Mouse (Mus musculus) stomach, embryonic 14.5 days (tissue): Measurements from ENCODE around the gene Pfkfb4. TPM values are rescaled to one million over a fixed set of nuclear protein-coding genes. Genes with fewer than 3 reads are reported as not detected.

Experiments
- ATAC-seq: fragments of 200-750 bp; cut with Nextera tagmentation; 2 replicates; pipeline ENCODE4 v1.8.0; 2017; ENCODE audit warnings: low read depth, moderate TSS enrichment; ENCODE audit not compliant: insufficient number of reproducible peaks, insufficient read depth, low FRiP score
- H3K27ac ChIP-seq: fragments of 300-500 bp; sonication (generic); 2 replicates; pipeline ENCODE4 v1.5.1; 2014; ENCODE audit warnings: mild to moderate bottlenecking, low read length, moderate library complexity, mixed read lengths
- H3K27me3 ChIP-seq: fragments of 300-500 bp; sonication (generic); 2 replicates; pipeline ENCODE4 v1.6.1; 2014; ENCODE audit warnings: low read length, control low read depth, mixed read lengths; ENCODE audit not compliant: control insufficient read depth, insufficient read depth
- H3K36me3 ChIP-seq: fragments of 300-500 bp; sonication (generic); 2 replicates; pipeline ENCODE4 v1.6.1; 2014; ENCODE audit warnings: mild to moderate bottlenecking, control low read depth, low read length, moderate library complexity, mixed read lengths; ENCODE audit not compliant: control insufficient read depth, insufficient read depth
- H3K4me1 ChIP-seq: fragments of 300-500 bp; sonication (generic); 2 replicates; pipeline ENCODE4 v1.6.1; 2014; ENCODE audit warnings: low read length, control low read depth, mixed read lengths; ENCODE audit not compliant: control insufficient read depth, insufficient read depth
- H3K4me2 ChIP-seq: fragments of 300-500 bp; sonication (generic); replicated peaks from 2 replicates; pipeline ENCODE4 v1.6.1; 2014; ENCODE audit warnings: low read depth, low read length, control low read depth
- H3K4me3 ChIP-seq: fragments of 300-500 bp; sonication (generic); 2 replicates; pipeline ENCODE4 v1.5.1; 2014; ENCODE audit warnings: low read depth, low read length, control low read depth
- H3K9ac ChIP-seq: fragments of 300-500 bp; sonication (generic); replicated peaks from 2 replicates; pipeline ENCODE4 v1.6.1; 2014; ENCODE audit warnings: low read depth, mild to moderate bottlenecking, control low read depth, low read length, moderate library complexity, mixed read lengths
- H3K9me3 ChIP-seq: fragments of 300-500 bp; sonication (generic); 2 replicates; pipeline ENCODE4 v1.6.1; 2016; ENCODE audit warnings: low read depth, low read length, control low read depth; ENCODE audit not compliant: control insufficient read depth
- WGBS: fragments of 180-500 bp; shearing (Covaris S2); extraction: QIAGEN DNeasy Blood & Tissue Kit; methylation state at CpG from one replicate; pipeline ENCODE4 v1.1.7; 2014; 5-methylcytosine and 5-hydroxymethylcytosine counted together
- polyA plus RNA-seq: library from polyadenylated mRNA; unstranded; fragments of >200 nt; fragmentation: Nextera tagmentation; extraction: Ambion mirVana; gene quantifications from 2 replicates; pipeline ENCODE4 v1.2.1, GENCODE M21; 2014

The Pfkfb4 gene
- polyA plus RNA-seq, 1 experiment from 2014 or later = 8.5 TPM

DNA sequence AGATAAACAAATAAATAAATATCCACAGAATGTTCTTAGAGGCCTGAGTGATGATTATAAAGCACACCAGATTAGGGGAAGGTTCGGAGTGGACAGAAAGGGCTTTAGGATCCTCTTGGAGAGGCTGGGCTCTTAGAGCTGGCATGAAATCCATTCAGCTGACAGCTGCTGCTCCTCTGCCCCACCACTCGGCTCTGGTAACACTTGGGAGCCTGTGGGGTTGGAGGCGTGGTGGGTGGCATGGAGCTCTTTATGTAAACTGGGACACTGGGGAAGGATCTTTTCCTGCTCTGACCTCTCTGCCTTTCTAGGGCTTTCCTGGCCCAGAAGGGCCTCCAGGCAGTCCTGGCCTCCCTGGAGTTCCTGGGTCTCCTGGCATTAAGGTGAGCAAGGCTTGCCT is 28.0 kb upstream of the Pfkfb4 start:
- H3K4me3 ChIP-seq = no peak overlapping the region
- no peaks in the 10 kb centered on the region for H3K4me1 ChIP-seq
- no peaks in the 10 kb centered on the region for H3K9me3 ChIP-seq
- H3K4me2 ChIP-seq = no peak overlapping the region
- 76% methylated on average over 3 of the region's 3 CpGs for WGBS
- no peak overlapping the region for H3K27ac ChIP-seq
- no peaks in the 10 kb centered on the region for H3K27me3 ChIP-seq
- H3K9ac ChIP-seq = no peak overlapping the region
- no peaks in the 10 kb centered on the region for H3K36me3 ChIP-seq
- ATAC-seq = no peak

DNA sequence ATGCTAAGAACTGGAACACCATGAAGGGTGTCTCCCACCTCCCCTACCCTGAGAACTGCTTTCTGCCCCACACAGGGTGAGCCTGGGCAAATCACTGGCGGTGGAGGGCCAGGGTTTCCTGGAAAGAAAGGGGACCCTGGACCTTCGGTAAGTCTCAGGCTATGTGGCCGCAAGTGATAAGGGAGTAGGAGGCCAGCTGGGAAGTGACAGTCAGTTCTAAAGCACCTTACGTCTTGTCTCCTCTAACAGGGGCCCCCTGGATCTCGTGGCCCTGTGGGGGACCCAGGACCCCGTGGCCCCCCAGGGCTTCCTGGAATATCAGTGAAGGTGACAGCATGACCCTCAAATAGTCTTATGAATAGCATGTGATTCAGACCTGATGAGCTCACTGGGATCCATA is 27.2 kb upstream of the Pfkfb4 start:
- no peak overlapping the region for H3K4me3 ChIP-seq
- H3K27ac ChIP-seq = no peak overlapping the region
- no peaks in the 10 kb centered on the region for H3K36me3 ChIP-seq
- no peak overlapping the region for H3K4me2 ChIP-seq
- no peak for ATAC-seq
- no peaks in the 10 kb centered on the region for H3K27me3 ChIP-seq
- H3K4me1 ChIP-seq = no peaks in the 10 kb centered on the region
- WGBS = 82% methylated on average over 6 of the region's 6 CpGs
- no peak overlapping the region for H3K9ac ChIP-seq
- H3K9me3 ChIP-seq = no peaks in the 10 kb centered on the region

DNA sequence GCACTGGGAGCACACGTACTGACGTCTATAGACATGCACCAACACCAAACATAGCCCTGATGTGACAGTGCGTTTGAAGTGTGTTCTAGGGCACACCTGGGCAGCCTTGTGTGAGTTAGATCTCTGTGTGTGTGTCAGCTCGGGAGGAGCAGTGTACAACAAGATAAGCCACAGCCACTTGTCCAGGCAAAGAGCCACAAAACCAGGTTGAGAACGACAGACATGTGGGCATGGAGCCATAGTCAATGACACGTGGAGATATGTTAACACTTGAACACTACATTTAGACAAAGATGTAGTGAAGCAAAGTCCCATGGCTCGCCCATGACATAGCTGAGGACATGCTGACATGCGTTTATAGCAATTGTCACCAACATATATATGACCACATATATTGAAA is 21.0 kb upstream of the Pfkfb4 start:
- no peak overlapping the region for H3K9ac ChIP-seq
- H3K4me1 ChIP-seq = no peaks in the 10 kb centered on the region
- no peak overlapping the region for H3K27ac ChIP-seq
- H3K27me3 ChIP-seq = no peaks in the 10 kb centered on the region
- H3K4me2 ChIP-seq = no peak overlapping the region
- no peaks in the 10 kb centered on the region for H3K9me3 ChIP-seq
- WGBS = 86% methylated on average over 8 of the region's 8 CpGs
- H3K4me3 ChIP-seq = no peak overlapping the region
- H3K36me3 ChIP-seq = no peaks in the 10 kb centered on the region
- ATAC-seq = no peak

DNA sequence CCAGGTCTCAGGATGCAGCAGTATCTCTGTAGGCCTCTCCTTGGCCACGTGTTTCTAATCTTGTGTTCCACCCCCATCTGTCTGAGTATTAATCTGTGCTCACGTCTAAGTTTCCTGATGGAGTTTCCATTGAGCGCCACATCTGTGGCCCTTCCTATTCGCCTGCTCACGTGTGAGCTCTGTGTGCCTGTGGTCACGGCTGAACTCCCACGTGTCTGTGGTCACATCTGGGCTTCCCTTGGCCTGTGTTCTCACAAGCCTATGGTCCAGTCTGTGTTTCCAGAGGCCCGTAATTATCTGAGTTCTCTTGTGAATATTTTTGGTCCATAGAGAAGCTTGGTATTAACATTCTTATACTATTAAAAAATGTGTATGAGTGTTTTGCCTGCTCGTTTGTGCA is 15.1 kb upstream of the Pfkfb4 start:
- no peaks in the 10 kb centered on the region for H3K36me3 ChIP-seq
- H3K9me3 ChIP-seq = no peaks in the 10 kb centered on the region
- no peak for ATAC-seq
- no peak overlapping the region for H3K4me2 ChIP-seq
- H3K27ac ChIP-seq = no peak overlapping the region
- no peak overlapping the region for H3K9ac ChIP-seq
- no peaks in the 10 kb centered on the region for H3K4me1 ChIP-seq
- no peak overlapping the region for H3K4me3 ChIP-seq
- WGBS = 85% methylated on average over 9 of the region's 9 CpGs
- H3K27me3 ChIP-seq = no peaks in the 10 kb centered on the region

DNA sequence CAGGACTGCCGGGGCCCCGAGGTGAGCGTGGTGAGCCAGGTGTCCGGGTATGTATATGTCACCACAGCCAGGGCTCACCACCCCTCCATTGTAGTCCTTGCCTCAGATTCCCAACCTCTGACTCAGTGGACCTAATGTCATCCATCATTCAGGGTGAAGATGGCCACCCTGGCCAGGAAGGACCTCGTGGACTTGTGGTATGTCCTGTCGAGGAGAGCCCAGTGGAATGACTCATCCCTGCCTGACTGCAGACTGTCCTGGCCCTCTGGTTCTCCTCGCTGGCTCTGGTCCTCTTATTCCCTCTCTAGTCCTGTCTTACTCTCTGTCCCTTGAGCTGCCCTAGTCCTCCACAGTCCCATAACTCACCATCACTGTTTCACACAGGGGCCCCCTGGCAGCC is 13.6 kb upstream of the Pfkfb4 start:
- no peak for ATAC-seq
- Histone ChIP-seq H3K36me3 (no peaks in the 10 kb centered on the region), H3K27ac (no peak overlapping the region), H3K4me2 (no peak overlapping the region), H3K9me3 (no peaks in the 10 kb centered on the region), H3K27me3 (no peaks in the 10 kb centered on the region), H3K9ac (no peak overlapping the region), H3K4me3 (no peak overlapping the region), H3K4me1 (no peaks in the 10 kb centered on the region)
- WGBS = 74% methylated on average over 7 of the region's 7 CpGs

DNA sequence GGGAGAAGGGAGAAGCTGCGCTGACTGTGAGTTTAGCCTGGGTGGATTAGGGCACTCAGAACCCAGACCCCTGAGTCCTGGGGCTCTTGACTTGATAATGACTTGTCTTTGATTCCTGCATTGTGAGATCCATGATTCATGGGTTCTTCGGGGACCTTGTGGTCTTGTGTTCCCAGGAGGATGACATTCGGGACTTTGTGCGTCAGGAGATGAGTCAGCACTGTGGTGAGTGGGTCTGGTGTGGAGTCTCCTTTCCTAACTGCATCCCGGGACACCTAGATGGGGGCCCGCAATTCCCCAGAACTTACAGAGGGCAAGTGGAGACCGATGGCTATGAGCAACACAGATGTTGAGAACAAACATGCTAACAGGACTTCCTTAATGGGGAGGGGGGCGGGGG is 9.1 kb upstream of the Pfkfb4 start:
- Histone ChIP-seq H3K4me3 (no peak overlapping the region), H3K4me2 (no peak overlapping the region), H3K4me1 (no peaks in the 10 kb centered on the region), H3K27ac (no peak overlapping the region), H3K9me3 (no peaks in the 10 kb centered on the region), H3K36me3 (no peaks in the 10 kb centered on the region), H3K27me3 (no peaks in the 10 kb centered on the region), H3K9ac (no peak overlapping the region)
- ATAC-seq = no peak
- WGBS = 73% methylated on average over 8 of the region's 8 CpGs

DNA sequence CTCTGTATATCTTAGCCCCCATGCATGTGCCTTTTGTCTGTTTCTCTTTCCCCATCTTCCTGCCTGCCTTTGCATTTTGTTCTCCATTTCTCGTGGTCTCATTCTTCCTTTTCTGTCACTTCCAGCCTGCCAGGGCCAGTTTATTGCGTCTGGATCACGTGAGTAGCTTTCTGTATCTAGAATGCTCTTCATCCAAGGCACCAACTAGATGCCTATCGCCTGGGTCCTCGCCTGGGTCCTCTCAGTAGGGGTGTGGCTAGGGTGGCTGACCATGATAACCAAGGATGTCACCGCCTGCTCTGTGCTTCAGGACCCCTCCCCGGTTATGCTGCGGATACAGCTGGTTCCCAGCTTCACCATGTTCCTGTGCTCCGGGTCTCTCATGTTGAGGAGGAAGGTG is 8.4 kb upstream of the Pfkfb4 start:
- Histone ChIP-seq H3K9ac (no peak overlapping the region), H3K9me3 (no peaks in the 10 kb centered on the region), H3K27me3 (no peaks in the 10 kb centered on the region), H3K4me3 (no peak overlapping the region), H3K4me2 (no peak overlapping the region), H3K4me1 (peaks cover 5% of the 10 kb centered on the region), H3K36me3 (no peaks in the 10 kb centered on the region), H3K27ac (no peak overlapping the region)
- ATAC-seq = no peak
- WGBS = 73% methylated on average over 9 of the region's 9 CpGs

DNA sequence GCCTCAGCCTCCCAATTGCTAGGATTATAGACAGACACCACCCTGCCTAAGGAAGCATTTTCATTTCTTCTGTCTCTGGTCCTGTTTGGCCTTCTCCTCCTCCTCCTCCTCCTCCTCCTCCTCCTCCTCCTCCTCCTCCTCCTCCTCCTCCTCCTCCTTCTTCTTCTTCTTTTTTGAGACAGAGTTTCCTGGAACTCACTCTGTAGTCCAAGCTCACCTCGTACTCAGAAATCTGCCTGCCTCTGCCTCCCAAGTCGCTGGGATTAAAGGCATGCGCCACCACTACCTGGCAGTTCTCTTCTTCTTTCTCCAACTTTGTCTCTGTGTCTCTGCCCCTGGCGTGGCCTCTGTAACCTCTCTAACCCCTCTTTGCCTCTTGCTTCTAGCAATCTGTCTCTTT is 5.9 kb upstream of the Pfkfb4 start, which contains the start of gene Ucn2:
TSS of gene Ucn2 (plus strand) at position 301 of the 400 bp plus-strand sequence.
- no peak within 1 kb of the TSS for H3K27ac ChIP-seq
- no peaks in the 10 kb centered on the region for H3K27me3 ChIP-seq
- 91% methylated on average over 4 of the region's 4 CpGs for WGBS
- peaks cover 14% of the 10 kb centered on the region for H3K4me1 ChIP-seq
- H3K4me2 ChIP-seq = no peak within 1 kb of the TSS
- no peaks in the 10 kb centered on the region for H3K9me3 ChIP-seq
- ATAC-seq = no peak
- no peak within 1 kb of the TSS for H3K4me3 ChIP-seq
- H3K9ac ChIP-seq = no peak within 1 kb of the TSS
- H3K36me3 ChIP-seq = no peaks in the 10 kb centered on the region

DNA sequence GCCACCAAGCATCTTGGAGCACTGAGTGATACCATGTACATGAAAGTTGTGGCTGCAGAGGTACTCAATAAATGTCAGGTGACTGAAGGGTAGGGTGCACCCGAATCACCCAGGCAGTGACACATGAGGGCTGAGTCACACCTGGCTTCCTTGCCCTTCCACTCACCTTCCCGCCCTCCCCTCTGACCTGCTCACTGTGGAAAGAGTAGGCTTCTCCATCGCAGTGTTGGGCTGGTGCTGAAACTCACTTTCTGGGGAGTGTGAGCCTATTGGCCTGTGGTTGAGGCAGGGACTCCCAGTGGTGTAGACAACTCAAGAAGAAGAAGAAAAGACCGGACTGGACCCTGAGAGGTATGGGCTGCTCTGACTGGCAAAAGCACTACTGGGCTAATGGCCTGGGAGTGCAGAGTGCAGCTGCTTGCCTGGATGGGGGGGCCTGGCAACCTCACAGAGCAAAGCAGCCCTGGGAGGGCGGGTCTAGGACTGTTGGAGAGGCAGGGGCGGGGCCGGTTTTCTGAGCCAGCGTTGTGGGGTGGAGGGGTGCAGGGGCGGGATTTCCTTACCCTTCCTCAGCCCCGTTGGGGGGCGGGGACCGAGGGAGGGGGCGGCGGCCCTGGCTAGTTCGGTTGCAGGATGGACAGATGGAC is 3.8 kb upstream of the Pfkfb4 start:
- ATAC-seq = no peak
- no peak overlapping the region for H3K4me3 ChIP-seq
- peak overlapping the region; percentile 25 for H3K4me2 ChIP-seq
- peaks cover 15% of the 10 kb centered on the region for H3K4me1 ChIP-seq
- H3K9me3 ChIP-seq = no peaks in the 10 kb centered on the region
- H3K36me3 ChIP-seq = no peaks in the 10 kb centered on the region
- H3K27me3 ChIP-seq = no peaks in the 10 kb centered on the region
- no peak overlapping the region for H3K27ac ChIP-seq
- WGBS = 18% methylated on average over 14 of the region's 15 CpGs
- no peak overlapping the region for H3K9ac ChIP-seq
